Comparison of ENCODE assay signal across 10 mouse cellular contexts in the genomic region with DNA sequence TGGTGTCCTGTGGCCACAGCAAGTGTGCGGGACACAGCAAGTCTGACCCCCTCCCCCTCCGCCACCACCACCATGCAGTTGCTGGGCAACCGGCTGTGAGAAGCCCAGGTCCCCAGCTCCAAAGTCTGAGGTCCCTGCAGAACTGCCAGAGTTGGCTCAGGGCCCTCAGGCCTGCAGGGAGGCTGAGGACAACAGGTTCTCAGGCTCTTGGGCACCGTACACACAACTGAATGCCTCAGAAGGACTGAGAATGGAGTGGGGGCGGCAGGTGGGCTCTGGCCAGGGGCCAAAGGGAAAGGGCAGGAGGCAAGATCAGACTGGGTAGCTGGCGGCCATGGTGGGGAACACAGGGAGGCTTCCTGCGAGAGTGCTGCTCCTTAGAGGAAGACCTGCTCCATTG. TPM values are rescaled to one million over a fixed set of nuclear protein-coding genes. Genes with fewer than 3 reads are reported as not detected.
A peak's percentile ranks its signal among the peaks of the same experiment; 100 is the strongest.
DNase-seq lines count a peak whose midpoint lies in the region; ATAC-seq lines count a peak whose summit lies in the region.
"Had no signal": no experiment of that assay in that cellular context is flagged by ENCODE, and none has a peak within 500 bp of the region (broad histone marks: within the 10 kb centered on the region; RNA-seq: fewer than 3 reads in every experiment).

No protein-coding gene starts in this region.

- no peak overlapping the region for H3K9ac ChIP-seq in hindbrain, embryonic 15.5 days
- H3K9ac ChIP-seq in hindbrain, embryonic 13.5 days = no peak overlapping the region
- no peak overlapping the region for H3K9ac ChIP-seq in midbrain, embryonic 11.5 days (ENCODE audit: low read length)
- H3K9ac ChIP-seq in midbrain, embryonic 13.5 days (replicated peaks) = no peak overlapping the region
- H3K9ac ChIP-seq: midbrain, embryonic 12.5 days had no signal

- peak; percentile 4 for DNase-seq in cerebellum, adult 11-12 months
- DNase-seq in cerebellum, adult 8-10 months = no peak
- DNase-seq in midbrain, embryonic 11.5 days (ENCODE audit: low spot score, missing footprints) = peak; percentile 77
- peak; percentile 45 to 79 for DNase-seq in kidney, postnatal 36 days
- no peak for DNase-seq in embryo, embryonic 10.5 days (ENCODE audit: low spot score)
- DNase-seq: lung, adult 18-20 months had no signal

- H3K36me3 ChIP-seq in hindbrain, embryonic 15.5 days = no peaks in the 10 kb centered on the region
- H3K36me3 ChIP-seq in hindbrain, embryonic 13.5 days = no peaks in the 10 kb centered on the region
- no peaks in the 10 kb centered on the region for H3K36me3 ChIP-seq in midbrain, embryonic 11.5 days (ENCODE audit: control insufficient read depth, insufficient read depth, low read length)
- no peaks in the 10 kb centered on the region for H3K36me3 ChIP-seq in midbrain, embryonic 13.5 days
- H3K36me3 ChIP-seq: midbrain, embryonic 12.5 days had no signal

- no peaks in the 10 kb centered on the region for H3K27me3 ChIP-seq in hindbrain, embryonic 15.5 days
- H3K27me3 ChIP-seq in hindbrain, embryonic 13.5 days = no peaks in the 10 kb centered on the region
- no peaks in the 10 kb centered on the region for H3K27me3 ChIP-seq in midbrain, embryonic 11.5 days (ENCODE audit: control insufficient read depth, insufficient read depth, low read length)
- no peaks in the 10 kb centered on the region for H3K27me3 ChIP-seq in midbrain, embryonic 13.5 days
- H3K27me3 ChIP-seq: midbrain, embryonic 12.5 days had no signal

- no peak overlapping the region for H3K4me3 ChIP-seq in hindbrain, embryonic 15.5 days
- no peak overlapping the region for H3K4me3 ChIP-seq in hindbrain, embryonic 13.5 days
- no peak overlapping the region for H3K4me3 ChIP-seq in midbrain, embryonic 11.5 days (ENCODE audit: low read depth, low read length)
- no peak overlapping the region for H3K4me3 ChIP-seq in midbrain, embryonic 13.5 days (replicated peaks)
- H3K4me3 ChIP-seq: midbrain, embryonic 12.5 days had no signal

- 60% methylated on average over 7 of the region's 7 CpGs for WGBS in hindbrain, embryonic 15.5 days
- 70% methylated on average over 7 of the region's 7 CpGs for WGBS in hindbrain, embryonic 13.5 days
- WGBS in midbrain, embryonic 11.5 days = 80% methylated on average over 7 of the region's 7 CpGs
- WGBS in midbrain, embryonic 13.5 days = 67% methylated on average over 7 of the region's 7 CpGs

- H3K27ac ChIP-seq in hindbrain, embryonic 15.5 days (replicated peaks) = no peak overlapping the region
- H3K27ac ChIP-seq in hindbrain, embryonic 13.5 days = no peak overlapping the region
- H3K27ac ChIP-seq in midbrain, embryonic 11.5 days (ENCODE audit: low read depth, low read length) = no peak overlapping the region
- no peak overlapping the region for H3K27ac ChIP-seq in midbrain, embryonic 13.5 days
- H3K27ac ChIP-seq: midbrain, embryonic 12.5 days had no signal

- no peaks in the 10 kb centered on the region for H3K9me3 ChIP-seq in hindbrain, embryonic 15.5 days
- no peaks in the 10 kb centered on the region for H3K9me3 ChIP-seq in hindbrain, embryonic 13.5 days
- no peaks in the 10 kb centered on the region for H3K9me3 ChIP-seq in midbrain, embryonic 11.5 days (ENCODE audit: control insufficient read depth, low read length)
- H3K9me3 ChIP-seq in midbrain, embryonic 13.5 days = no peaks in the 10 kb centered on the region
- H3K9me3 ChIP-seq: midbrain, embryonic 12.5 days had no signal

- no peaks in the 10 kb centered on the region for H3K4me1 ChIP-seq in hindbrain, embryonic 15.5 days (replicated peaks)
- H3K4me1 ChIP-seq in hindbrain, embryonic 13.5 days (replicated peaks) = 0 out of 2 replicates have a peak, but pooled peaks cover 4% of the 10 kb centered on the region
- no peaks in the 10 kb centered on the region for H3K4me1 ChIP-seq in midbrain, embryonic 11.5 days (ENCODE audit: control insufficient read depth, insufficient read depth, low read length)
- H3K4me1 ChIP-seq in midbrain, embryonic 13.5 days (replicated peaks) = no peaks in the 10 kb centered on the region
- H3K4me1 ChIP-seq: midbrain, embryonic 12.5 days had no signal

- peak; percentile 59; the same call in 1 of the 2 replicates for ATAC-seq in hindbrain, embryonic 15.5 days (ENCODE audit: low FRiP score, low read depth)
- no peak for ATAC-seq in hindbrain, embryonic 13.5 days (ENCODE audit: low FRiP score)
- no peak for ATAC-seq in midbrain, embryonic 11.5 days (ENCODE audit: low FRiP score)
- no peak for ATAC-seq in midbrain, embryonic 13.5 days

- H3K4me2 ChIP-seq in hindbrain, embryonic 15.5 days = no peak overlapping the region
- H3K4me2 ChIP-seq in hindbrain, embryonic 13.5 days = no peak overlapping the region
- no peak overlapping the region for H3K4me2 ChIP-seq in midbrain, embryonic 11.5 days
- no peak overlapping the region for H3K4me2 ChIP-seq in midbrain, embryonic 13.5 days (replicated peaks)
- H3K4me2 ChIP-seq: midbrain, embryonic 12.5 days had no signal

RNA-seq across cellular contexts. Expression of gene Zranb3, which starts 20.0 kb away (rescaled TPM):
- 3.6 and 4.4 TPM in 2 replicates for polyA plus RNA-seq in hindbrain, embryonic 15.5 days (2015; fragmentation: Nextera tagmentation; extraction: Ambion mirVana)
- 3.9 and 4.4 TPM in 2 replicates for polyA plus RNA-seq in hindbrain, embryonic 13.5 days (2015; fragmentation: Nextera tagmentation; extraction: Ambion mirVana)
- polyA plus RNA-seq in midbrain, embryonic 11.5 days (2014; fragmentation: Nextera tagmentation; extraction: Ambion mirVana) = 14.0 and 15.2 TPM in 2 replicates
- 6.1 and 6.2 TPM in 2 replicates for polyA plus RNA-seq in midbrain, embryonic 13.5 days (2015; fragmentation: Nextera tagmentation; extraction: Ambion mirVana)

RNA-seq across cellular contexts. Expression of gene R3hdm1, which starts 20.3 kb away (rescaled TPM):
- polyA plus RNA-seq in hindbrain, embryonic 15.5 days (2015; fragmentation: Nextera tagmentation; extraction: Ambion mirVana) = 77.8 and 89.2 TPM in 2 replicates
- 96.7 and 105 TPM in 2 replicates for polyA plus RNA-seq in hindbrain, embryonic 13.5 days (2015; fragmentation: Nextera tagmentation; extraction: Ambion mirVana)
- 96.9 and 97.1 TPM in 2 replicates for polyA plus RNA-seq in midbrain, embryonic 11.5 days (2014; fragmentation: Nextera tagmentation; extraction: Ambion mirVana)
- 108 and 115 TPM in 2 replicates for polyA plus RNA-seq in midbrain, embryonic 13.5 days (2015; fragmentation: Nextera tagmentation; extraction: Ambion mirVana)

Comparison
In these comparisons a context has a peak if more than half of its experiments do, and no peak if none do; other contexts are left out.
1. DNase-seq: peak in cerebellum, adult 11-12 months (single experiment), midbrain, embryonic 11.5 days (single experiment) and kidney, postnatal 36 days (2 of 2); none in cerebellum, adult 8-10 months (single experiment) and embryo, embryonic 10.5 days (single experiment).